Mouse (Mus musculus): ENCODE results near the gene Xxylt1. TPM values are rescaled to one million over a fixed set of nuclear protein-coding genes. Genes with fewer than 3 reads are reported as not detected.

Gene Xxylt1
- total and polyA plus RNA-seq, 3 experiments = 4.0 to 7.4 (median 5.6) TPM

DNA sequence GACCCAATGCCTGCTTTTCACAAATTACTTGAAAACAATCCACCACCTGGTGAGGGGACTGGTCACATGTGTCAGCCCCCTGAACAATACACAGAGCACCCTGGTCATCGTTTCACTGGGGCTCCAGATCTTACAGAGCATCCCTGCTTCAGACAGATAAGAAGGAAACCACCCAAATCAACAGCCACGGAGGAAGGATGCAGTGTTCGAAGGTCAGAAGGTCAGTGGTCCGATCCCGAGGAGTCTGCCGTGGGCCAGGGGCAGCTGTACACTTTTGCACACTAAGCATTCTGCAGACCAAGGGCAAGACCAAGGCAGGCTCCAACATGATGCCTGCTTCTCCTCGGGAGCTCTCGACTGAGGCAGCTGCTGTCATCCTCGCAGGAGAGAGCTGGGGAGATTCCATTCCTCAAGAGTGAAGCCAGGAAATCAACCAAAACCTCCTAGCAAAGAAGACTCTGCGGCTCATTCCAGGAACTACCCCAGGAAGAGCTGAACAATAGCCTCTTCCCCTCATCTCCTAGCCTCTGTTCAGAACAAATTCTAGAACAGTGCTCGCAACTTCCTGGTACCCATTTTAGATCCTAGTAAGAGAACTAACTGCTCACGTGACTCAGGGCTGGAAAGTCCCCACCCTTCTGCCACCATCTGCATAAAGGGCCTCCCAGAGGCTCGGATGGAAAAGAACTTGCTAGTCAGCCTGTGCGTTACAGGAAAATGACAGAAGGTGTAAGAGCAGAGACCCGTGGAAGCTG, 14.7 kb downstream of the Xxylt1 start:
- no peaks in the 10 kb centered on the region for H3K27me3 ChIP-seq (ENCODE audit: insufficient read depth, low read length)
- no peak for TF ChIP-seq GATA2 (IDR thresholded peaks at IDR 0.05; ENCODE audit: borderline replicate concordance, low read depth, low read length)
- DNase-seq (ENCODE audit: low spot score) (no peak), ATAC-seq (ENCODE audit: extremely low read depth, insufficient number of reproducible peaks, low FRiP score, poor library complexity, severe bottlenecking) (no peak)
- H3K4me3 ChIP-seq (ENCODE audit: low read depth, low read length) = no peak overlapping the region
- peaks cover 58% of the 10 kb centered on the region for H3K36me3 ChIP-seq (replicated peaks)
- H3K9me3 ChIP-seq (replicated peaks) = no peaks in the 10 kb centered on the region
- peaks cover 14% of the 10 kb centered on the region for H3K4me1 ChIP-seq (ENCODE audit: insufficient read depth, low read depth, low read length)

DNA sequence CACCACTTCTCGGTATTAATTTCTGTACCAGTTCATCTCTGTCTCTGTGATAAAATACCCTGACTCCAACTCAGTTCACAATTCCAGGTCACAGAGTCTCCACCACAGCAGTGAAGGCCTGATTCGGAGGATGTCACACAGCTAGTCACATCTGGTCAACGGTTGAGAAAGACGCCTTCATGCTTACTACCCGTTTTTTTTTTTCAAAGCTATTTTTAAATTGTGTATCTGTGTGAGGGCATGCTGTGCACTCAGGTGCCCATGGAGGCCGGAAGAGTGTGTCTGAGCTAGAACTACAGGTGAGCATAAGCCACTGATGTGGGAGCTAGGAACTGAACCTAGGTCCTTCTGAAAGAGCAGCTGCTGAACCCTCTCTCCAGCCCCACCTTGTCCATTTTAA, 16.4 kb downstream of the Xxylt1 start:
- DNase-seq (ENCODE audit: low spot score) (no peak), ATAC-seq (ENCODE audit: extremely low read depth, insufficient number of reproducible peaks, low FRiP score, poor library complexity, severe bottlenecking) (no peak)
- no peaks in the 10 kb centered on the region for H3K27me3 ChIP-seq (ENCODE audit: insufficient read depth, low read length)
- no peaks in the 10 kb centered on the region for H3K9me3 ChIP-seq (replicated peaks)
- H3K4me3 ChIP-seq (ENCODE audit: low read depth, low read length) = no peak overlapping the region
- no peak for TF ChIP-seq POLR2AphosphoS5 (IDR thresholded peaks at IDR 0.05; ENCODE audit: insufficient replicate concordance, low read depth, low read length)
- no peak for TF ChIP-seq GATA1 (IDR thresholded peaks at IDR 0.05; ENCODE audit: borderline replicate concordance, low read length)
- no peak for TF ChIP-seq GATA2 (IDR thresholded peaks at IDR 0.05; ENCODE audit: borderline replicate concordance, low read depth, low read length)
- TF ChIP-seq TAL1 (conservative IDR thresholded peaks at IDR 0.05; ENCODE audit: low read depth, low read length) = no peak
- TF ChIP-seq CTCF (IDR thresholded peaks at IDR 0.05; ENCODE audit: low read depth, low read length) = no peak
- peaks cover 49% of the 10 kb centered on the region for H3K36me3 ChIP-seq (replicated peaks)
- H3K4me1 ChIP-seq (ENCODE audit: insufficient read depth, low read depth, low read length) = peaks cover 12% of the 10 kb centered on the region

DNA sequence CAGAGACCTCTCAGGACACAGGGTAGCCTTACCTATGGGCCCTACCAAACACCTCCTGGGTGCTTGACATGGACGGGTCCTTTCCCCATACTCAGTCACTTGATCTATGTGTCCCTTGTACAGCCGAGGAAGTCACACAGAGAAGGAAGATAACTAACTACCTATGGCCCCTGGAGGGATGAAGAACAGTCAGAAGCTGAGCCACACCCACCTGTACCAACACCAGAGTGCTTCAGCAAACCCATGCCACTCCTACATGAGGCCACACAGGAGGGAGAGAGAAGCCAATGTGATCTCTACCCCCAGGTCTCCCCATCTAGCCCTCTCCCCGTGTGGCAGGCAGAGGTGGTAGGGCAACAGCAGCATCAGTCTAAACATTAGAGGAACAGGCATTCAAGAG, 18.3 kb downstream of the Xxylt1 start:
- Histone ChIP-seq H3K4me1 (ENCODE audit: insufficient read depth, low read depth, low read length) (peaks cover 10% of the 10 kb centered on the region), H3K9me3 (replicated peaks) (no peaks in the 10 kb centered on the region), H3K27me3 (ENCODE audit: insufficient read depth, low read length) (no peaks in the 10 kb centered on the region), H3K36me3 (replicated peaks) (peaks cover 40% of the 10 kb centered on the region), H3K4me3 (ENCODE audit: low read depth, low read length) (no peak overlapping the region)
- DNase-seq (ENCODE audit: low spot score) = no peak
- ATAC-seq (ENCODE audit: extremely low read depth, insufficient number of reproducible peaks, low FRiP score, poor library complexity, severe bottlenecking) = no peak
- TF ChIP-seq POLR2AphosphoS5 (IDR thresholded peaks at IDR 0.05; ENCODE audit: insufficient replicate concordance, low read depth, low read length) (no peak), GATA2 (IDR thresholded peaks at IDR 0.05; ENCODE audit: borderline replicate concordance, low read depth, low read length) (no peak), GATA1 (IDR thresholded peaks at IDR 0.05; ENCODE audit: borderline replicate concordance, low read length) (no peak), CTCF (IDR thresholded peaks at IDR 0.05; ENCODE audit: low read depth, low read length) (no peak)

DNA sequence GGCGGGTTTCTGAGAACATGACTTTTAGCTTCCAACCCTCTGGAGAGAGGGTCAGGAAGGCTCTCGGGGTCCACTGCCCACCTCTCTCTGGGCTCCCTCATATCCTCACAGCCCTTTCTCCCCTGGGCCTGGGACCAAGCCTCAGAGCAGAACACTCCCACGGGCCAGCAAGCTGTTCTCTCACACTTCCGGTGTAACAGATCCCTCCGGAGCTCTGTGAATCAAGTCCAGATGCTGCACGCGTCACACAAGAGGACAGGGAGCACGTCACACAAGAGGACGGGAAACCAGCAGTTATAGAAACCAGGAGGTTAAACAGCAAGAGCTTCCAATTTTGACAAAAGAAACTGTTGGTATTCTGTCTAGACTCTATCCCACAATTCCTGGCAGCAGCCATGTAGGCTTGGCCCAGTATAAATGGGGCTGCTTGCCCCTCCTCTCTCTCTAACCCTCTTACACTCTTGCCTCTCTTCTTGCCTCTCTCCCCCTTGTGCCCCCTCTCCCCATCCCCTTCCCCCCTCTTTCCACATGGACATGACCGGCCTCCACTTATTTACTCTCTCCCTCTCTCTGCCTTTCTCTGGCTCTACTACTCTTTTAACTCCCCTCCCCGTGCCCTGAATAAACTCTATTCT, 19.9 kb downstream of the Xxylt1 start:
- TF ChIP-seq CTCF (IDR thresholded peaks at IDR 0.05; ENCODE audit: low read depth, low read length) (no peak), TAL1 (conservative IDR thresholded peaks at IDR 0.05; ENCODE audit: low read depth, low read length) (no peak)
- DNase-seq (ENCODE audit: low spot score) (no peak), ATAC-seq (ENCODE audit: extremely low read depth, insufficient number of reproducible peaks, low FRiP score, poor library complexity, severe bottlenecking) (no peak)
- Histone ChIP-seq H3K4me1 (ENCODE audit: insufficient read depth, low read depth, low read length) (peaks cover 4% of the 10 kb centered on the region), H3K9me3 (replicated peaks) (no peaks in the 10 kb centered on the region), H3K27me3 (ENCODE audit: insufficient read depth, low read length) (no peaks in the 10 kb centered on the region), H3K36me3 (replicated peaks) (peaks cover 38% of the 10 kb centered on the region), H3K4me3 (ENCODE audit: low read depth, low read length) (no peak overlapping the region)

DNA sequence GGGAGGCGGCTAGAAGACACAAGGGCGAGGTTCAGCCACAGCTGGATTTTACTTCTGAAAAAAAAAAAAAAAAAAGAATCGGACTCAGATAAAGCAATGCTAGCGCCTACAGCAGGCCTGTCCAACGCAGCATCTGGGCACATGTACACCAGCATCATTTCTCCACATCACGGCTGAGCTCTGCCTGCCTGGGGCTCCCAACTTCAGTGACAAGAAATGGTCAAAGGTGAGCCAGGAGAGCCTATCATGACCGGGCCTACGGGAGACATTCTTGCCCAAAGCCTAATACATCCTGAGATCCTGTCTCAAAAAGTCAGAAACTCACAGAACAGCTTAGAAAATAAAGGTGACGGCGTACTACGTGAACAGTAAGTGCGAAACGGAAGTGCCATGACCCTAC, 20.5 kb downstream of the Xxylt1 start:
- Histone ChIP-seq H3K9me3 (replicated peaks) (no peaks in the 10 kb centered on the region), H3K4me1 (ENCODE audit: insufficient read depth, low read depth, low read length) (no peaks in the 10 kb centered on the region), H3K27me3 (ENCODE audit: insufficient read depth, low read length) (no peaks in the 10 kb centered on the region), H3K36me3 (replicated peaks) (peaks cover 36% of the 10 kb centered on the region), H3K4me3 (ENCODE audit: low read depth, low read length) (no peak overlapping the region)
- no peak for TF ChIP-seq TAL1 (conservative IDR thresholded peaks at IDR 0.05; ENCODE audit: low read depth, low read length)
- TF ChIP-seq CTCF (IDR thresholded peaks at IDR 0.05; ENCODE audit: low read depth, low read length) = no peak
- no peak for TF ChIP-seq GATA2 (IDR thresholded peaks at IDR 0.05; ENCODE audit: borderline replicate concordance, low read depth, low read length)
- no peak for TF ChIP-seq POLR2AphosphoS5 (IDR thresholded peaks at IDR 0.05; ENCODE audit: insufficient replicate concordance, low read depth, low read length)
- TF ChIP-seq GATA1 (IDR thresholded peaks at IDR 0.05; ENCODE audit: borderline replicate concordance, low read length) = no peak
- no peak for ATAC-seq (ENCODE audit: extremely low read depth, insufficient number of reproducible peaks, low FRiP score, poor library complexity, severe bottlenecking)
- no peak for DNase-seq (ENCODE audit: low spot score)

DNA sequence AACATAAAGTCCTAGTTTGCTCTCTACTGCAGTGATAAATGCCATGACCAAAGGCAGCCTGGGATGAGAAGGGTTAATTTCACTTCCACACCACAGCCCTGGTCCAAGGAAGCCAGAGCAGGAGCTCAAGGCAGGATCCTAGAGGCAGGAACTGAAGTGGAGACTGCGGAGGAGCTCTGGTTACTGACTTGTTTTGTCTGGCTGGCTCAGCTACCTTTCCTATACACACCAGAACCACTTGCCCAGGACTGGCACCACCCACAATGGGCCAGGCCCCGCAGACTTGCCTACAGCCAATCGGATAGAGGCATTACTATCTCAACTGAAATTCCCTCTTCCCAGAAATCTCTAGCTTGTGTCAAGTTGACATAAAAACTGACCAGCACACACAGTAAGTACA, 21.0 kb downstream of the Xxylt1 start:
- Histone ChIP-seq H3K4me3 (ENCODE audit: low read depth, low read length) (no peak overlapping the region), H3K27me3 (ENCODE audit: insufficient read depth, low read length) (no peaks in the 10 kb centered on the region), H3K36me3 (replicated peaks) (peaks cover 36% of the 10 kb centered on the region), H3K9me3 (replicated peaks) (no peaks in the 10 kb centered on the region), H3K4me1 (ENCODE audit: insufficient read depth, low read depth, low read length) (no peaks in the 10 kb centered on the region)
- TF ChIP-seq CTCF (IDR thresholded peaks at IDR 0.05; ENCODE audit: low read depth, low read length) = no peak
- TF ChIP-seq GATA1 (IDR thresholded peaks at IDR 0.05; ENCODE audit: borderline replicate concordance, low read length) = no peak
- TF ChIP-seq POLR2AphosphoS5 (IDR thresholded peaks at IDR 0.05; ENCODE audit: insufficient replicate concordance, low read depth, low read length) = no peak
- no peak for TF ChIP-seq GATA2 (IDR thresholded peaks at IDR 0.05; ENCODE audit: borderline replicate concordance, low read depth, low read length)
- TF ChIP-seq TAL1 (conservative IDR thresholded peaks at IDR 0.05; ENCODE audit: low read depth, low read length) = no peak
- ATAC-seq (ENCODE audit: extremely low read depth, insufficient number of reproducible peaks, low FRiP score, poor library complexity, severe bottlenecking) (no peak), DNase-seq (ENCODE audit: low spot score) (no peak)

Measured in G1E (cell line).